Mouse (Mus musculus) spleen, adult 2 months (tissue): Measurements from ENCODE around the gene Ttll2. TPM values are rescaled to one million over a fixed set of nuclear protein-coding genes. Genes with fewer than 3 reads are reported as not detected.
"Not testable (repeated sequence)": the region's sequence is repeated elsewhere in the genome, so short reads cannot be mapped to it uniquely, and the experiment has no call there.

Source experiments
- DNase-seq, 2 experiments: peaks; one replicate each; pipeline versions ENCODE4 v3.0.0 to v3.0.0-alpha.2; 2012 to 2021; ENCODE audit warnings: low spot score in 2 of 2, low read depth in 1 of 2
- H3K27ac ChIP-seq: fragments of 200-500 bp; 2 replicates; pipeline ENCODE4 v1.5.1; 2012; ENCODE audit warnings: low read length, inconsistent platforms; ENCODE audit not compliant: insufficient read depth
- H3K27me3 ChIP-seq: fragments of 200-500 bp; 2 replicates; pipeline ENCODE4 v1.6.1; 2012; ENCODE audit warnings: mild to moderate bottlenecking, moderate library complexity, low read length, inconsistent platforms; ENCODE audit not compliant: control insufficient read depth, insufficient read depth
- H3K36me3 ChIP-seq: fragments of 200-500 bp; 2 replicates; pipeline ENCODE4 v1.6.1; 2012; ENCODE audit warnings: mild to moderate bottlenecking, low read length, inconsistent platforms; ENCODE audit not compliant: control insufficient read depth, insufficient read depth
- H3K4me1 ChIP-seq: fragments of 200-500 bp; 2 replicates; pipeline ENCODE4 v1.6.1; 2011; ENCODE audit warnings: inconsistent platforms; ENCODE audit not compliant: control insufficient read depth, insufficient read depth, insufficient read length
- H3K4me3 ChIP-seq: fragments of 200-500 bp; 2 replicates; pipeline ENCODE4 v1.5.1; 2011; ENCODE audit warnings: mild to moderate bottlenecking, inconsistent platforms; ENCODE audit not compliant: insufficient read depth, insufficient read length; ENCODE audit errors: extremely low read depth
- WGBS: fragments of 180-500 bp; shearing (Covaris S2); methylation state at CpG from one replicate; pipeline ENCODE4 v1.1.7; 2018; 5-methylcytosine and 5-hydroxymethylcytosine counted together
- polyA plus RNA-seq: library from polyadenylated mRNA; depleted of rRNA; stranded (reverse); fragments of >200 nt; gene quantifications from 2 replicates; pipeline ENCODE4 v1.2.3, GENCODE M21; 2012

The Ttll2 gene
- polyA plus RNA-seq, 1 experiment: not detected

DNA sequence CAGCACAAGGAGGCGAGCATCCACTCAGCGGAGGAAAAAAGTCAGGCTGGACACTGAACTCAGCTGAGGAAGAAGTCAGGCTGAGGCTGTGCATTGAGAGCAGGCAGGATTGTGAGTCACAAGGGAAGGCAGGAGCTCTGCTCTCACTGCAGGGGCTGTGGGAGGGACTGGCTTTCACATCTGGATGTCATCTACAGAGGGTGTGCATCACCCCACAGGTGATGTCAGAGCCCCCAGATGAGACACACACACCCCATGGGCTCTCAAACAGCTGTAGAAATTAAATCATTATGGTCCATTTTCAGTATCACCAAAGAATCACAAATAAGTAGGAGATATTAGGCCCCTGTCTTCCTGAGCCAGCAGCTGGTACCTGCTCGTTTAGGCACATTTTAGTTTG lies 32.9 kb upstream of the Ttll2 start, which contains the start of gene Unc93a2:
Unc93a2 (minus strand) TSS at position 101 of the 400 bp plus-strand sequence.
- DNase-seq, H3K27me3 ChIP-seq, H3K4me1 ChIP-seq, H3K27ac ChIP-seq, H3K36me3 ChIP-seq, H3K4me3 ChIP-seq: not testable (repeated sequence)
- 79% methylated on average over 3 of the region's 3 CpGs for WGBS

DNA sequence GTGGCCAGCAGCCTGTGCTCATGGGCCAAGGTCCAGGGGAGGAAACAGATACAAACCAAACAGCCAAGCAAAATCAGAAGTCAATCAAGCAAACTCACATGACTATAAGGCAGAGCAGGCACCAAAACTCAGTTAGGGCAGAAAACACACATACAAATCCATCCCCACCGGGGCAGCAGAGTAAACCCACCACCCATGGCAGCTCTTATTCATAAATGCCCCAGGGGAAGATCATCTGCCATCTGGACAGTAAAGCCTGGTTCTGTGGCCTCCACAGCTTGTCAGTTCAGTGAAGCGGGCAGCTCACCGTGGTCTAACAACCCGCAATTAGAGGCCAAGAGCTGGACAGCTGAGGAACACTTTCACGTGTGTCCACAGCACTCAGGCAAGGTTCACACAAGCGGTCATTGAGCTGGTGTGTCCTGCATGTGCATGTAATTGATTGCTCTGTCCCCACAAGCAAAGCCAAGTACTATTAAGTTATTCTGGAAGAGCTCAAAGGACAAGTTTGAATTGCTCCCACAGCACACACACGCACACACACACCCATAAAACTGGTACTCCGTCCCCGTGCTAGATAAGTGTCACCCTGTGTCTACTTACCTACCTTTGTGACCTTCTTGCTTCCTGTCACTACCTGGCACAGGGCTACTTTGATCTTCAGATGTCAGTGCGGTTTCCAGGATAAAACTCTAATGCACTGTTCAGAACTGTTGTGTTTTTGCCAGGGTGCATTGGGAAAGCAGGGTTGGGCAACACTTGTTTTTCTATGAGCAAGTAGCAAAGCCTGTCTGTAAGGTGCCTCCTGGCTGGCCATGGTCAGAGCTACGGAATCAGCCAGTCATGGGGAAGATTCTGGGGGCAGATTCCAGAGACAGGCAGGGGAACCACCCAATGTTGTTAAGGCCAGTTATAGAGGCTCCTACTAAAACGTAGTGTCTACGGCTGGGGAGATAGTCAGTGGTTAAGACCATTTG lies 31.0 kb upstream of the Ttll2 start:
- H3K27me3 ChIP-seq, H3K4me1 ChIP-seq, H3K4me3 ChIP-seq, H3K27ac ChIP-seq, H3K36me3 ChIP-seq, DNase-seq: not testable (repeated sequence)
- WGBS: 88% methylated on average over 12 of the region's 13 CpGs

DNA sequence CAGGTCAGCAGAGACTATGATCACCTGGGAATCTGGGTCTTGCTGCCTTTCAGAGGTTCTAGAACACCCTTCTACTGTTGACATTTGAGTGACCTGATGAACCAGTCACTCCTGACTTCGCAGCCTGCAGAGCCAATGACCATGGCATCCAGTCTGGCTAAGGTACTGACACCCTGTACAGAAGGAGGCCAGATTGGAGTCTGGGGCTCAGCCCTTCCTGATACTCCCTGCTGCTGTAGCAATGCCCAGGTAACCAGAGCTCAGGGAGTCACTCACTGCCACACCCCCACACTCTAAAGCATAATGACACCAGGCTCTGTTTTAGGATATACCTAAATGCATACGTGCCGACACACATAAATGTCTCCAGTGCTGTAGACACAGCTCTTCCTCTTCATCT lies 30.2 kb upstream of the Ttll2 start:
- H3K27me3 ChIP-seq, H3K4me1 ChIP-seq, H3K27ac ChIP-seq, H3K4me3 ChIP-seq, H3K36me3 ChIP-seq, DNase-seq: not testable (repeated sequence)
- WGBS: 86% methylated on average over 1 of the region's 3 CpGs

DNA sequence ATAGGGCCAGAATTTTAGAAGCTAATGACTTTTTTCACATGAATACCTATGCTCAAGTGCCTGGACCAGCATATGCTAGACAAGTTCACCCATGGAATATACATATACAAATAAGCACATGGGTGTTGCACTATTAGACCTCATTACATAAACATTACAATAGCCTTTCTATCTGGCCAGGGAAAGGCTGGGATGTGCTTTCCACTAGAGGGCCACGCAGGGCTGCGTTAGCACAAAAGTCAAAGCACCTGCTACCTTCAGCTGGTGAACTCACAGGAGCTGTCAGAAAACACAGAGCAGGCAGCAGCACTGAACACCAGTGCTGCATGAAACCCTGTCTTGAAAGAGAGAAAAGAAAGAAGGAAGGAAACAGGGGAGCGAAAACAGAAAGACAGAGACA lies 25.4 kb upstream of the Ttll2 start:
- H3K27me3 ChIP-seq, H3K36me3 ChIP-seq, DNase-seq, H3K4me3 ChIP-seq, H3K4me1 ChIP-seq, H3K27ac ChIP-seq: not testable (repeated sequence)
- 10% methylated on average over 2 of the region's 3 CpGs for WGBS

DNA sequence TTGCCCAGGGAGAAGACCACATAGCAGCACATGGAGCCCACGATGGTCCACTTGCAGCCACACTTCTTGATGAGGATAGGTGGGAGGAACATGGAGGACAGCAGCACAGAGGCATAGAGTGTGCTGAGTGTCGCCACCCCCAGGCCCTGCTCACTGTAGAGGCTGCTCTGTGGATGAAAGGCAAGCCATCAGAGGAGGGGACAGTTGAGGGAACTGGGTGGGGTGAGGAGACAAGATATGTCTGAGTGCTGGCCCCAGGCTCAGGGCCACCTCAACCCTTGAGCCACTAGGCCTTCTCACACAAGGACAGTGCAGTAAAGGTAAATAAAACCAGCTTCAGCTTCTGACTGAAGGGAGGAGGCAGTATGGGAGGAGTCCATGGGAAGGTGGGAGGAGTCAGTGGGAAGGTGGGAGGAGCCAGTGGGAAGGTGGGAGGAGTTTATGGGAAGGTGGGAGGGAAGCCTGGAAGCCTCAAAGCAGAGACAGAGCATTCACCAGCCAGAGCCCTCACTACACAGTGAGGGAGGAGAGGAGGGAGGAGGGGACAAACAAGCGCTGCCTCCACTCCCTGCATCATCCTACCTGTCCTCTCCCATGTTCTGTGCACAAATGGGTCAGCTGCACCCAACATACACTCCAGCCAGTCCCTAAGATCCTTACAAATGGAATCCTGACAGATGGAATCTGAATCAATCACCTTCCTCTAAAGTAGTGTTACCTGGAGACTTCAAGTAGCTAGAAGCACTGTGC lies 24.6 kb upstream of the Ttll2 start:
- H3K4me1 ChIP-seq, H3K36me3 ChIP-seq, DNase-seq, H3K27ac ChIP-seq, H3K4me3 ChIP-seq, H3K27me3 ChIP-seq: not testable (repeated sequence)
- 85% methylated on average over 1 of the region's 3 CpGs for WGBS

DNA sequence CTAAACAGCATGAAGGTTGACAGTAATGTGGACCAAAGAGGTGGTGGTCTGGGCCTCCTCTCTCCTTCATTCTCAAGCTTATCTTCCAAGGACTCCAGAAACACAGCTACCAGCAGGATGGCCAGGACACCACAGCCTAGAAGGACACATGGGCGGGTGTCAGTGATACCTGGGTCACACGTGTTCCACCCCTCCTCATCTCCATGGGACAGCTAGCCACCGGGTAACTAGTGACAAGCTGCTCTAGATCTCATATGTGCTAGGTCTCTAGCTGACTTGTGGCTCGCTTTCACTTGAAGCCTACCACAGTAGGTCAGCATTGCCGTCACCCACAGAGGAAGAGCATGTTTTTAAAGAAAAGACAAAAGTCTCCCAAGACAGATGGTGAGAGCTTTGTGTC lies 19.4 kb upstream of the Ttll2 start, which contains the start of gene Gm49630:
Gm49630 (minus strand) TSS at position 101 of the 400 bp plus-strand sequence.
- DNase-seq, H3K36me3 ChIP-seq, H3K27ac ChIP-seq, H3K4me1 ChIP-seq, H3K4me3 ChIP-seq, H3K27me3 ChIP-seq: not testable (repeated sequence)
- WGBS: 100% methylated on average over 1 of the region's 5 CpGs

DNA sequence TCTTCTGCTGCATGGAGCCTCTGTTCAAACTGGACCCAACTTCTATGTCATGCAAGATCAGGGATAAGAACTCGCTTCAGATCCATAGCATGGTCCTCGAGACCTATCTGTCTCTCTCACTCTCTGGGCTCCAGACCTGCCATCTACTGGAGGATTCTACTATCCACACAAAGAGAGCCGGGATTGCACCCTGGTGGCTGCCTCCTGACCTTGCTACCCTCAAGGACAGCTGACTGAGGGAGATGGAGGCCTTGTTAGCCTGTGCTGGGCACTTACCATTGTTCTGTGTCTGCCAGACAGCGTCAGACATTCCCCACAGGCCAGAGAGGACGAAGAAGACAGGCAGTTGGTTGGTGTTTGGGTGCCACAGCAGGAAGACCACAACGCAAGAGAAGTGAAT lies 16.9 kb upstream of the Ttll2 start:
- H3K4me3 ChIP-seq, H3K4me1 ChIP-seq, H3K27me3 ChIP-seq, H3K27ac ChIP-seq, H3K36me3 ChIP-seq, DNase-seq: not testable (repeated sequence)
- 61% methylated on average over 6 of the region's 6 CpGs for WGBS

DNA sequence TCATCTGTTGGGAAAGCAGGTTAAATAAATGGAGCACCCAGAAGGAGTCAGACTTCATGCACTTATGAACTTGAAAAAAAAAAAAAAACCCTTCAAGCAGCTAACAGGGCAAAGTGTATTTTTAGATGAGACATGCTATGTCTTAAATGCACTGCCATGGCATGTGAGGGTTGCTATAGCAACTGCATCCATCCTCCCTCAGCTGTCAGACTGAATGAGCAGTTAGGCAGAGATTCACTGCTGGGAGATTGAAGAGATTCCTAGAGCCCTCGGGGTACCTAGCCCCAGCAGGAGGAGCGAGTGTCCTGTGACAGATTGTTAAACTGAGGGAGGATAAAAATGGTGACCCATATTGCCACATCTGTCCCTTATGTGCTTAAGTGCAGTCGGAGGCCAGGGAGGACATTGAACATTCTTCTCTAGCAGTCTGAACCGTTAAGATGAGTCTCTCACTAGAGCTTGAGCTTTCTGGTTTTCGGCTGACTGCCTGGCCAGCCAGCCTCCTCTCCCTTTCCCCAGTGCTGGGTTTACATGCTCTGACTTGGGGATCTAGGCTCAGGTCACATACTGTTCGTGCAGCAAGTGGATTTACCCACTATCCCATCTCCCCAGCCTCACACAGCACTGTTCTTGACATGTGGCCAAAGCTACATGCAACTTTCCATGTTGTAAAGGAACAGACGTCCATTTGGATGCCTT lies 14.3 kb upstream of the Ttll2 start:
- not testable (repeated sequence) for H3K36me3 ChIP-seq, H3K4me3 ChIP-seq, H3K27me3 ChIP-seq, DNase-seq, H3K27ac ChIP-seq, H3K4me1 ChIP-seq
- WGBS: 78% methylated on average over 4 of the region's 7 CpGs

DNA sequence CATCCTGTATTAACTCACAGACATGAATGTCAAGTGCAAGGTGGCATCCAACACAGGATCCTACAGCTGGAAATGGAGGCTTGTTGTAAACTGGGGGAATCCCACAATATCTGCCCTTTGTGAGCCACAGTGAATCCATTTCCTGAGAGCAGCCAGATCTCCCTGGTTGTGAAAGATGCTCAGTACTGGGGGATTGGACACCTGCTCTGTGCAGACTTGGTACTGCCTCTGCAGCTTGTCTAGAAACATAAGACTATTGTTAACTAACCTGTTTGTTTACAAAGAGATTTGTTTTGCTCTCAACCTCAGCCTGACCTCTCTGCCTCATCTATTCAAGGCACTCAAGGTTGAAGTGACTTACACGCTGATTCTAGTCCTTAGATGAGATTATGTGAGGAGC lies 13.8 kb upstream of the Ttll2 start:
- 71% methylated on average over 1 of the region's 1 CpGs for WGBS
- not testable (repeated sequence) for H3K4me1 ChIP-seq, H3K36me3 ChIP-seq, DNase-seq, H3K27ac ChIP-seq, H3K27me3 ChIP-seq, H3K4me3 ChIP-seq

DNA sequence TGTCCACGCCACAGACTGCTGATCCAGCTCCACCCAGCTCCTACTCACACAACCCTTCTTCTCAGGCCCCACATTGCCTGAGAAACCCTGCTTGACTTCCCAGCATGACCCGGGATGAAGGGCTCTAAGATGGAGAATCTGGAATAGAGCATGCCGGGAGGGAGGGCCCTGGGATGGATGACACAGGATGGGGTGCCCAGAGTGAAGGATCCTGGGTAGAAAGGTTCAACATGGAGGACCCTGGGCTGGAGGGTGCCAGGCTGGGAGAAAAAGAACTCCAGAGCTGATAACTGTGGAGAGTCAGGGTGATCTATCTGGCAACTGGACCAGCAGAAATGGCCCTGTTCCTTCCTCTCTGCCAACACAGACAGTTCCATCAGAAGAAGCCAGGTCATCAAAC lies 13.1 kb upstream of the Ttll2 start:
- not testable (repeated sequence) for H3K4me1 ChIP-seq, H3K27me3 ChIP-seq, H3K4me3 ChIP-seq, H3K27ac ChIP-seq, DNase-seq, H3K36me3 ChIP-seq
- WGBS: no CpG with 5 or more reads among the region's 3 CpGs
